Mouse (Mus musculus): ENCODE measurements around the gene Ptprm. TPM values are rescaled to one million over a fixed set of nuclear protein-coding genes. Genes with fewer than 3 reads are reported as not detected.

The Ptprm gene
- polyA plus RNA-seq (2012; rRNA removed) (0.52 and 0.66 TPM in 2 replicates), polyA plus RNA-seq (2014; fragmentation: Nextera tagmentation; extraction: Ambion mirVana) (0.79 and 0.91 TPM in 2 replicates)

GRCm38 (mm10) chr17:67354451-67355011 is at the start of gene Ptprm:
Gene Ptprm, minus strand, starts transcription at chr17:67354457.
- no peak within 1 kb of the TSS for H3K27ac ChIP-seq
- peak within 1 kb of the TSS; percentile 37 to 52 for H3K4me3 ChIP-seq (ENCODE audit: insufficient read depth in 1 of 2, low read depth in 2 of 2, low read length in 2 of 2)
- DNase-seq (ENCODE audit: low read depth in 3 of 3, low spot score in 3 of 3) (peak in 1 of 3 experiments; percentile 3), ATAC-seq (ENCODE audit: insufficient read depth) (peak; percentile 69; the same call in 1 of the 2 replicates)
- peaks cover 33% of the 10 kb centered on the region for H3K27me3 ChIP-seq (ENCODE audit: control insufficient read depth, insufficient read depth, low read length)
- no peaks in the 10 kb centered on the region for H3K36me3 ChIP-seq (replicated peaks; ENCODE audit: control insufficient read depth, insufficient read depth, low read depth)
- peak within 1 kb of the TSS; percentile 56 for H3K4me2 ChIP-seq (ENCODE audit: low read depth)
- no peak for TF ChIP-seq EP300 (IDR thresholded peaks at IDR 0.05; ENCODE audit: low read depth)
- TF ChIP-seq CTCF (IDR thresholded peaks at IDR 0.05; ENCODE audit: low read depth): no peak
- no peak within 1 kb of the TSS for H3K9ac ChIP-seq (replicated peaks)
- WGBS (ENCODE audit: insufficient replicate concordance): under 1% methylated on average over 66 of the region's 73 CpGs
- no peaks in the 10 kb centered on the region for H3K9me3 ChIP-seq (ENCODE audit: control insufficient read depth, low read length)
- H3K4me1 ChIP-seq (replicated peaks; ENCODE audit: control insufficient read depth in 2 of 2, insufficient read depth in 2 of 2, low read length in 1 of 2): no peaks in the 10 kb centered on the region; a peak in 1 of 4 replicates

GRCm38 (mm10) chr17:67396205-67396604 is 41.9 kb upstream of the Ptprm start:
- Histone ChIP-seq H3K27ac (no peak overlapping the region), H3K27me3 (ENCODE audit: control insufficient read depth, insufficient read depth, low read length) (no peaks in the 10 kb centered on the region), H3K9ac (replicated peaks) (no peak overlapping the region), H3K9me3 (ENCODE audit: control insufficient read depth, low read length) (no peaks in the 10 kb centered on the region), H3K36me3 (replicated peaks; ENCODE audit: control insufficient read depth, insufficient read depth, low read depth) (no peaks in the 10 kb centered on the region), H3K4me1 (replicated peaks; ENCODE audit: control insufficient read depth in 2 of 2, insufficient read depth in 2 of 2, low read length in 1 of 2) (no peaks in the 10 kb centered on the region), H3K4me3 (ENCODE audit: insufficient read depth in 1 of 2, low read depth in 2 of 2, low read length in 2 of 2) (no peak overlapping the region), H3K4me2 (ENCODE audit: low read depth) (no peak overlapping the region)
- ATAC-seq (ENCODE audit: insufficient read depth) (no peak), DNase-seq (ENCODE audit: low read depth in 3 of 3, low spot score in 3 of 3) (no peak)
- 50% methylated on average over 2 of the region's 2 CpGs for WGBS (ENCODE audit: insufficient replicate concordance)
- TF ChIP-seq CTCF (IDR thresholded peaks at IDR 0.05; ENCODE audit: low read depth) (no peak), EP300 (IDR thresholded peaks at IDR 0.05; ENCODE audit: low read depth) (no peak)

- H3K27ac ChIP-seq: no peak overlapping the region
- no peak overlapping the region for H3K9ac ChIP-seq (replicated peaks)
- no peaks in the 10 kb centered on the region for H3K9me3 ChIP-seq (ENCODE audit: control insufficient read depth, low read length)
- no peak overlapping the region for H3K4me2 ChIP-seq (ENCODE audit: low read depth)
- TF ChIP-seq CTCF (IDR thresholded peaks at IDR 0.05; ENCODE audit: low read depth) (no peak), EP300 (IDR thresholded peaks at IDR 0.05; ENCODE audit: low read depth) (no peak)
- ATAC-seq (ENCODE audit: insufficient read depth) (no peak), DNase-seq (ENCODE audit: low read depth in 3 of 3, low spot score in 3 of 3) (no peak)
- WGBS (ENCODE audit: insufficient replicate concordance): 38% methylated on average over 5 of the region's 5 CpGs
- no peak overlapping the region for H3K4me3 ChIP-seq (ENCODE audit: insufficient read depth in 1 of 2, low read depth in 2 of 2, low read length in 2 of 2)
- no peaks in the 10 kb centered on the region for H3K27me3 ChIP-seq (ENCODE audit: control insufficient read depth, insufficient read depth, low read length)
- H3K4me1 ChIP-seq (replicated peaks; ENCODE audit: control insufficient read depth in 2 of 2, insufficient read depth in 2 of 2, low read length in 1 of 2): no peaks in the 10 kb centered on the region
- no peaks in the 10 kb centered on the region for H3K36me3 ChIP-seq (replicated peaks; ENCODE audit: control insufficient read depth, insufficient read depth, low read depth)
These were observed 36.6 kb upstream of the Ptprm start for GRCm38 (mm10) chr17:67390851-67391250.

- ATAC-seq (ENCODE audit: insufficient read depth) (no peak), DNase-seq (ENCODE audit: low read depth in 3 of 3, low spot score in 3 of 3) (no peak)
- Histone ChIP-seq H3K9ac (replicated peaks) (no peak overlapping the region), H3K9me3 (ENCODE audit: control insufficient read depth, low read length) (no peaks in the 10 kb centered on the region), H3K36me3 (replicated peaks; ENCODE audit: control insufficient read depth, insufficient read depth, low read depth) (no peaks in the 10 kb centered on the region), H3K27ac (no peak overlapping the region), H3K4me2 (ENCODE audit: low read depth) (no peak overlapping the region), H3K4me3 (ENCODE audit: insufficient read depth in 1 of 2, low read depth in 2 of 2, low read length in 2 of 2) (no peak overlapping the region), H3K27me3 (ENCODE audit: control insufficient read depth, insufficient read depth, low read length) (no peaks in the 10 kb centered on the region), H3K4me1 (replicated peaks; ENCODE audit: control insufficient read depth in 2 of 2, insufficient read depth in 2 of 2, low read length in 1 of 2) (no peaks in the 10 kb centered on the region)
- WGBS (ENCODE audit: insufficient replicate concordance): 69% methylated on average over 7 of the region's 7 CpGs
- TF ChIP-seq CTCF (IDR thresholded peaks at IDR 0.05; ENCODE audit: low read depth) (no peak), EP300 (IDR thresholded peaks at IDR 0.05; ENCODE audit: low read depth) (no peak)
These were observed 33.9 kb upstream of the Ptprm start for GRCm38 (mm10) chr17:67388171-67388570.

- H3K27ac ChIP-seq: no peak overlapping the region
- no peak for TF ChIP-seq CTCF (IDR thresholded peaks at IDR 0.05; ENCODE audit: low read depth)
- no peak for TF ChIP-seq EP300 (IDR thresholded peaks at IDR 0.05; ENCODE audit: low read depth)
These were observed 31.0 kb upstream of the Ptprm start for GRCm38 (mm10) chr17:67385286-67385685.

More at GRCm38 (mm10) chr17:67385286-67385685, 31.0 kb upstream of the Ptprm start:
- Histone ChIP-seq H3K4me3 (ENCODE audit: insufficient read depth in 1 of 2, low read depth in 2 of 2, low read length in 2 of 2) (no peak overlapping the region), H3K9ac (replicated peaks) (no peak overlapping the region), H3K27me3 (ENCODE audit: control insufficient read depth, insufficient read depth, low read length) (no peaks in the 10 kb centered on the region), H3K36me3 (replicated peaks; ENCODE audit: control insufficient read depth, insufficient read depth, low read depth) (no peaks in the 10 kb centered on the region), H3K9me3 (ENCODE audit: control insufficient read depth, low read length) (no peaks in the 10 kb centered on the region), H3K4me1 (replicated peaks; ENCODE audit: control insufficient read depth in 2 of 2, insufficient read depth in 2 of 2, low read length in 1 of 2) (0 out of 4 replicates have a peak, but pooled peaks cover 0 to 2% of the 10 kb centered on the region in 2 experiments), H3K4me2 (ENCODE audit: low read depth) (no peak overlapping the region)
- ATAC-seq (ENCODE audit: insufficient read depth): no peak
- no peak for DNase-seq (ENCODE audit: low read depth in 3 of 3, low spot score in 3 of 3)
- 57% methylated on average over 6 of the region's 6 CpGs for WGBS (ENCODE audit: insufficient replicate concordance)

Data from liver, embryonic 14.5 days (tissue).